Mouse (Mus musculus) gastrocnemius, adult 2 months (tissue): ENCODE data around the gene Pcdh19. TPM values are rescaled to one million over a fixed set of nuclear protein-coding genes. Genes with fewer than 3 reads are reported as not detected.
"Not testable (repeated sequence)": the region's sequence is repeated elsewhere in the genome, so short reads cannot be mapped to it uniquely, and the experiment has no call there.

ENCODE experiments used
- DNase-seq: peaks from one replicate; pipeline ENCODE4 v3.0.0; 2022
- H3K27ac ChIP-seq: fragments of 200-600 bp; 2 replicates; pipeline ENCODE4 v1.8.1; 2022; ENCODE audit warnings: mild to moderate bottlenecking
- H3K4me3 ChIP-seq: fragments of 200-600 bp; 2 replicates; pipeline ENCODE4 v1.8.1; 2022; ENCODE audit warnings: mild to moderate bottlenecking, moderate library complexity
- CTCF ChIP-seq: fragments of 200-600 bp; IDR thresholded peaks from 2 replicates; pipeline ENCODE4 v1.8.1; 2022; ENCODE audit warnings: antibody characterized with exemption, mild to moderate bottlenecking, moderate library complexity
- intact Hi-C: fragments of 180-260 bp; cut with DNase I; formaldehyde crosslinking; loops from one replicate; pipeline ENCODE4 v1.15.1; 2025
- long read RNA-seq, 2 experiments: library from polyadenylated mRNA; stranded (forward); transcript quantifications; one replicate each; pipeline ENCODE4 v2.0.0; 2021
- total RNA-seq, 2 experiments: library from RNA; stranded (reverse); gene quantifications; 2 replicates each; pipeline ENCODE4 v1.2.3; 2021

The Pcdh19 gene
- total RNA-seq = 1 to 10 TPM; 3.1 to 4.4 TPM
- long read RNA-seq, experiment 1, full-length matches to known transcripts = 2 of 3 reads
- long read RNA-seq, experiment 1, partial matches to known transcripts = 0 of 3 reads
- long read RNA-seq, experiment 1, other reads (novel, unspliced or antisense) = 1 of 3 reads
- long read RNA-seq, experiment 2, full-length matches to known transcripts = 3 of 6 reads
- long read RNA-seq, experiment 2, partial matches to known transcripts = 0 of 6 reads
- long read RNA-seq, experiment 2, other reads (novel, unspliced or antisense) = 3 of 6 reads

GRCm38 (mm10) chrX:133688840-133689239, at the start of gene Pcdh19:
Gene Pcdh19 (minus strand): TSS chrX:133688987.
- no peak for TF ChIP-seq CTCF
- H3K27ac ChIP-seq = peak within 1 kb of the TSS; percentile 82
- H3K4me3 ChIP-seq = peak within 1 kb of the TSS; percentile 79
- intact Hi-C loops = no loop called here
- peak; percentile 89 for DNase-seq

GRCm38 (mm10) chrX:133735871-133736270, 47.1 kb upstream of the Pcdh19 start:
- no peak for TF ChIP-seq CTCF
- intact Hi-C loops = loop anchor here (10.0 kb wide), 1 partner anchor 159 kb away; the partner anchor contains the start of gene Tspan6

GRCm38 (mm10) chrX:133734984-133735383, 46.2 kb upstream of the Pcdh19 start:
- intact Hi-C loops = loop anchor here (10.0 kb wide), 1 partner anchor 160 kb away; the partner anchor contains the start of gene Tspan6
- peak; percentile 72 for TF ChIP-seq CTCF
- Histone ChIP-seq H3K27ac (peak overlapping the region; percentile 52), H3K4me3 (peak overlapping the region; percentile 17; the same call in 1 of the 2 replicates)
- peak; percentile 54 for DNase-seq

More at GRCm38 (mm10) chrX:133735871-133736270, 47.1 kb upstream of the Pcdh19 start:
- Histone ChIP-seq H3K27ac (no peak overlapping the region), H3K4me3 (no peak overlapping the region)
- no peak for DNase-seq

GRCm38 (mm10) chrX:133721517-133721916, 32.7 kb upstream of the Pcdh19 start:
- TF ChIP-seq CTCF = no peak
- H3K27ac ChIP-seq = no peak overlapping the region
- DNase-seq = no peak
- no peak overlapping the region for H3K4me3 ChIP-seq
- intact Hi-C loops = no loop called here

GRCm38 (mm10) chrX:133710621-133711020, 21.8 kb upstream of the Pcdh19 start:
- no peak for DNase-seq
- no peak for TF ChIP-seq CTCF
- intact Hi-C loops = no loop called here

GRCm38 (mm10) chrX:133702902-133703301, 14.1 kb upstream of the Pcdh19 start:
- intact Hi-C loops = no loop called here
- DNase-seq = no peak
- no peak for TF ChIP-seq CTCF
- Histone ChIP-seq H3K4me3 (no peak overlapping the region), H3K27ac (no peak overlapping the region)

More at GRCm38 (mm10) chrX:133710621-133711020, 21.8 kb upstream of the Pcdh19 start:
- Histone ChIP-seq H3K4me3 (no peak overlapping the region), H3K27ac (no peak overlapping the region)

- H3K27ac ChIP-seq, H3K4me3 ChIP-seq, DNase-seq, intact Hi-C loops: not testable (repeated sequence)
Measured at GRCm38 (mm10) chrX:133697871-133698270, 9.1 kb upstream of the Pcdh19 start.

GRCm38 (mm10) chrX:133696461-133696860, 7.7 kb upstream of the Pcdh19 start:
- DNase-seq = no peak
- intact Hi-C loops = no loop called here
- Histone ChIP-seq H3K27ac (peak overlapping the region; percentile 35; the same call in 1 of the 2 replicates), H3K4me3 (no peak overlapping the region)
- TF ChIP-seq CTCF = no peak

- peak; percentile 57 for DNase-seq
- H3K4me3 ChIP-seq = no peak overlapping the region
- H3K27ac ChIP-seq = peak overlapping the region; percentile 67
- TF ChIP-seq CTCF = no peak
- intact Hi-C loops = no loop called here
Measured at GRCm38 (mm10) chrX:133693037-133693760, 4.4 kb upstream of the Pcdh19 start.

- H3K4me3 ChIP-seq = no peak overlapping the region
- peak overlapping the region; percentile 67 for H3K27ac ChIP-seq
- no peak for DNase-seq
- TF ChIP-seq CTCF = no peak
- intact Hi-C loops = no loop called here
Measured at GRCm38 (mm10) chrX:133692392-133692790, 3.6 kb upstream of the Pcdh19 start.

- Histone ChIP-seq H3K4me3 (peak overlapping the region; percentile 64), H3K27ac (peak overlapping the region; percentile 61)
- peak; percentile 69 for TF ChIP-seq CTCF
- intact Hi-C loops = no loop called here
- DNase-seq = peak; percentile 45
Measured at GRCm38 (mm10) chrX:133691581-133692391, 3.0 kb upstream of the Pcdh19 start.

- Histone ChIP-seq H3K4me3 (peak overlapping the region; percentile 64), H3K27ac (peak overlapping the region; percentile 61)
- TF ChIP-seq CTCF = no peak
- intact Hi-C loops = no loop called here
- DNase-seq = no peak
Measured at GRCm38 (mm10) chrX:133690822-133691221, 2.0 kb upstream of the Pcdh19 start.
